Mouse (Mus musculus): ENCODE measurements at regions not wholly inside any gene's neighbourhood (a gene's known extent, or its start where the extent isn't known, plus 50 kb on each side); places are given as distances from the start of the nearest gene placed in this dataset.

- no peak for TF ChIP-seq POLR2A (IDR thresholded peaks at IDR 0.05; ENCODE audit: low read depth, low read length)
- TF ChIP-seq SIN3A (IDR thresholded peaks at IDR 0.05; ENCODE audit: low read length), result no peak
Measured at GRCm38 (mm10) chr6:117563159-117563558, 277.8 kb upstream of the Zfp637 start.
